Mouse (Mus musculus): ENCODE results near the gene Gm3448. TPM values are rescaled to one million over a fixed set of nuclear protein-coding genes. Genes with fewer than 3 reads are reported as not detected.
A peak's percentile ranks its signal among the peaks of the same experiment; 100 is the strongest.
"Not testable (repeated sequence)": the region's sequence is repeated elsewhere in the genome, so short reads cannot be mapped to it uniquely, and the experiment has no call there.

The Gm3448 gene
- polyA plus RNA-seq, 1 experiment, result 0.13 TPM

GRCm38 (mm10) chr17:14978362-14979038 is 62.8 kb downstream of the Gm3448 start, which contains the start of the genes 9030025P20Rik and Gm3417:
Gene 9030025P20Rik (plus strand): TSS chr17:14978468.
Gene Gm3417 (minus strand): TSS chr17:14978790.
- not testable (repeated sequence) for H3K27me3 ChIP-seq (ENCODE audit: control insufficient read depth); H3K4me1 ChIP-seq (ENCODE audit: control insufficient read depth); H3K36me3 ChIP-seq (ENCODE audit: control insufficient read depth); H3K9me3 ChIP-seq (ENCODE audit: control insufficient read depth, low read length)
- peak within 1 kb of the TSS; percentile 35 for H3K4me3 ChIP-seq (replicated peaks)

GRCm38 (mm10) chr17:14977718-14978361 is 63.5 kb downstream of the Gm3448 start:
- not testable (repeated sequence) for H3K4me1 ChIP-seq (ENCODE audit: control insufficient read depth); H3K9me3 ChIP-seq (ENCODE audit: control insufficient read depth, low read length); H3K27me3 ChIP-seq (ENCODE audit: control insufficient read depth); H3K36me3 ChIP-seq (ENCODE audit: control insufficient read depth)
- H3K4me3 ChIP-seq (replicated peaks), result peak overlapping the region; percentile 35

- not testable (repeated sequence) for H3K4me3 ChIP-seq (replicated peaks); H3K36me3 ChIP-seq (ENCODE audit: control insufficient read depth); H3K27me3 ChIP-seq (ENCODE audit: control insufficient read depth); H3K9me3 ChIP-seq (ENCODE audit: control insufficient read depth, low read length); H3K4me1 ChIP-seq (ENCODE audit: control insufficient read depth)
Observed at GRCm38 (mm10) chr17:14968373-14968913, 72.9 kb downstream of the Gm3448 start.

GRCm38 (mm10) chr17:14961557-14962154 is 79.7 kb downstream of the Gm3448 start:
- H3K27me3 ChIP-seq (ENCODE audit: control insufficient read depth); H3K4me3 ChIP-seq (replicated peaks); H3K9me3 ChIP-seq (ENCODE audit: control insufficient read depth, low read length): not testable (repeated sequence)
- Histone ChIP-seq H3K36me3 (ENCODE audit: control insufficient read depth) (peaks cover 23% of the 10 kb centered on the region), H3K4me1 (ENCODE audit: control insufficient read depth) (peaks cover 30% of the 10 kb centered on the region)

GRCm38 (mm10) chr17:14960951-14961556 is 80.3 kb downstream of the Gm3448 start, which contains the start of gene Phf10:
Gene Phf10 (minus strand): TSS chr17:14961273.
- H3K36me3 ChIP-seq (ENCODE audit: control insufficient read depth), result peaks cover 29% of the 10 kb centered on the region
- peaks cover 34% of the 10 kb centered on the region for H3K4me1 ChIP-seq (ENCODE audit: control insufficient read depth)
- peak within 1 kb of the TSS; percentile 88 for H3K4me3 ChIP-seq (replicated peaks)
- not testable (repeated sequence) for H3K9me3 ChIP-seq (ENCODE audit: control insufficient read depth, low read length); H3K27me3 ChIP-seq (ENCODE audit: control insufficient read depth)

GRCm38 (mm10) chr17:14960520-14960919 is 80.8 kb downstream of the Gm3448 start:
- Histone ChIP-seq H3K36me3 (ENCODE audit: control insufficient read depth) (peaks cover 34% of the 10 kb centered on the region), H3K4me1 (ENCODE audit: control insufficient read depth) (peaks cover 34% of the 10 kb centered on the region), H3K27me3 (ENCODE audit: control insufficient read depth) (no peaks in the 10 kb centered on the region), H3K9me3 (ENCODE audit: control insufficient read depth, low read length) (no peaks in the 10 kb centered on the region), H3K4me3 (replicated peaks) (peak overlapping the region; percentile 88)
- TF ChIP-seq GATA1 (IDR thresholded peaks at IDR 0.05; ENCODE audit: low read length), result no peak
- no peak for TF ChIP-seq TAL1 (IDR thresholded peaks at IDR 0.05; ENCODE audit: low read length)

- Histone ChIP-seq H3K36me3 (ENCODE audit: control insufficient read depth) (peaks cover 39% of the 10 kb centered on the region), H3K4me1 (ENCODE audit: control insufficient read depth) (peaks cover 34% of the 10 kb centered on the region), H3K27me3 (ENCODE audit: control insufficient read depth) (no peaks in the 10 kb centered on the region), H3K9me3 (ENCODE audit: control insufficient read depth, low read length) (no peaks in the 10 kb centered on the region), H3K4me3 (replicated peaks) (peak overlapping the region; percentile 88)
- TF ChIP-seq GATA1 (IDR thresholded peaks at IDR 0.05; ENCODE audit: low read length) (no peak), TAL1 (IDR thresholded peaks at IDR 0.05; ENCODE audit: low read length) (no peak)
Observed at GRCm38 (mm10) chr17:14959979-14960378, 81.4 kb downstream of the Gm3448 start.

- no peaks in the 10 kb centered on the region for H3K9me3 ChIP-seq (ENCODE audit: control insufficient read depth, low read length)
- TF ChIP-seq GATA1 (IDR thresholded peaks at IDR 0.05; ENCODE audit: low read length) (no peak), TAL1 (IDR thresholded peaks at IDR 0.05; ENCODE audit: low read length) (no peak)
- no peaks in the 10 kb centered on the region for H3K27me3 ChIP-seq (ENCODE audit: control insufficient read depth)
- peaks cover 40% of the 10 kb centered on the region for H3K4me1 ChIP-seq (ENCODE audit: control insufficient read depth)
- peaks cover 51% of the 10 kb centered on the region for H3K36me3 ChIP-seq (ENCODE audit: control insufficient read depth)
- peak overlapping the region; percentile 88 for H3K4me3 ChIP-seq (replicated peaks)
Observed at GRCm38 (mm10) chr17:14958686-14959327, 82.5 kb downstream of the Gm3448 start.

- TF ChIP-seq GATA1 (IDR thresholded peaks at IDR 0.05; ENCODE audit: low read length) (no peak), TAL1 (IDR thresholded peaks at IDR 0.05; ENCODE audit: low read length) (no peak)
- Histone ChIP-seq H3K27me3 (ENCODE audit: control insufficient read depth) (no peaks in the 10 kb centered on the region), H3K4me3 (replicated peaks) (no peak overlapping the region), H3K9me3 (ENCODE audit: control insufficient read depth, low read length) (no peaks in the 10 kb centered on the region), H3K4me1 (ENCODE audit: control insufficient read depth) (peaks cover 29% of the 10 kb centered on the region), H3K36me3 (ENCODE audit: control insufficient read depth) (peaks cover 96% of the 10 kb centered on the region)
Observed at GRCm38 (mm10) chr17:14953452-14953851, 87.9 kb downstream of the Gm3448 start.
